8 mouse cellular contexts compared by ENCODE assay signal in genomic region chr2:132103265-132103664, GRCm38 (mm10). TPM values are rescaled to one million over a fixed set of nuclear protein-coding genes. Genes with fewer than 3 reads are reported as not detected.
A peak's percentile ranks its signal among the peaks of the same experiment; 100 is the strongest.
DNase-seq lines count a peak whose midpoint lies in the region; ATAC-seq and TF ChIP-seq lines count a peak whose summit lies in the region.
"Had no signal": no experiment of that assay in that cellular context is flagged by ENCODE, and none has a peak within 500 bp of the region (broad histone marks: within the 10 kb centered on the region; RNA-seq: fewer than 3 reads in every experiment).

No protein-coding gene starts in this region.

- no peak for TF ChIP-seq EP300 in CH12.LX (IDR thresholded peaks at IDR 0.05; ENCODE audit: low read length)

- no peaks in the 10 kb centered on the region for H3K27me3 ChIP-seq in CH12.LX (replicated peaks)
- H3K27me3 ChIP-seq in heart, embryonic 15.5 days = no peaks in the 10 kb centered on the region
- H3K27me3 ChIP-seq in liver, embryonic 13.5 days = no peaks in the 10 kb centered on the region
- H3K27me3 ChIP-seq: hindbrain, embryonic 15.5 days had no signal

- ATAC-seq in heart, embryonic 15.5 days (replicated peaks; ENCODE audit: insufficient number of reproducible peaks, insufficient read depth, low FRiP score, low read depth) = no peak
- ATAC-seq in liver, embryonic 13.5 days (ENCODE audit: low read depth) = peak; percentile 85

- H3K4me2 ChIP-seq in CH12.LX (ENCODE audit: insufficient read depth, low read depth, poor library complexity, severe bottlenecking) = peak overlapping the region; percentile 31; the same call in 1 of the 2 replicates
- peak overlapping the region; percentile 49 for H3K4me2 ChIP-seq in heart, embryonic 15.5 days
- peak overlapping the region; percentile 54 for H3K4me2 ChIP-seq in liver, embryonic 13.5 days
- H3K4me2 ChIP-seq: hindbrain, embryonic 15.5 days had no signal

- TF ChIP-seq RAD21 in CH12.LX (IDR thresholded peaks at IDR 0.05; ENCODE audit: low read depth, low read length) = no peak

- H3K36me3 ChIP-seq in CH12.LX (replicated peaks in 1 of 2; ENCODE audit: control insufficient read depth in 1 of 2, insufficient read depth in 1 of 2, low read length in 1 of 2) = peaks cover 9 to 32% of the 10 kb centered on the region in 2 experiments
- H3K36me3 ChIP-seq in heart, embryonic 15.5 days = peaks cover 14% of the 10 kb centered on the region
- 0 out of 2 replicates have a peak, but pooled peaks cover 7% of the 10 kb centered on the region for H3K36me3 ChIP-seq in liver, embryonic 13.5 days

- no peaks in the 10 kb centered on the region; the same call in 1 of the 2 replicates for H3K79me2 ChIP-seq in CH12.LX (replicated peaks; ENCODE audit: control insufficient read depth, extremely low read depth, insufficient read depth, poor library complexity, severe bottlenecking)

- in situ Hi-C loops in CH12.LX (cut with MboI; ENCODE audit: low pct_ligation_motif_present, low pct_unique_long_range_greater_than_20kb, low sequenced_read_pairs) = no loop called here

- peaks cover 8 to 59% of the 10 kb centered on the region in 2 experiments for H3K4me1 ChIP-seq in CH12.LX (ENCODE audit: control insufficient read depth in 1 of 2, insufficient read depth in 2 of 2)
- peaks cover 45% of the 10 kb centered on the region for H3K4me1 ChIP-seq in heart, embryonic 15.5 days (replicated peaks)
- H3K4me1 ChIP-seq in liver, embryonic 13.5 days (replicated peaks) = peaks cover 34% of the 10 kb centered on the region

- 0 out of 2 replicates have a peak overlapping the region, but pooled peaks have one; percentile 4 for H3K9ac ChIP-seq in CH12.LX (ENCODE audit: insufficient read depth, low read depth)
- H3K9ac ChIP-seq in heart, embryonic 15.5 days = peak overlapping the region; percentile 18; the same call in 1 of the 2 replicates
- H3K9ac ChIP-seq in liver, embryonic 13.5 days = peak overlapping the region; percentile 51; the same call in 1 of the 2 replicates
- H3K9ac ChIP-seq: hindbrain, embryonic 15.5 days had no signal

- no peak for TF ChIP-seq CTCF in CH12.LX (conservative IDR thresholded peaks at IDR 0.05 in 1 of 2, IDR thresholded peaks at IDR 0.05 in 1 of 2; ENCODE audit: low read depth in 2 of 2, low read length in 2 of 2)

- H3K4me3 ChIP-seq in CH12.LX (replicated peaks in 1 of 3; ENCODE audit: low read depth in 2 of 3, low read length in 2 of 3, poor library complexity in 1 of 3) = peak overlapping the region in 1 of 3 experiments; percentile 22
- peak overlapping the region; percentile 15 for H3K4me3 ChIP-seq in heart, embryonic 15.5 days
- peak overlapping the region; percentile 33; the same call in 1 of the 2 replicates for H3K4me3 ChIP-seq in liver, embryonic 13.5 days (replicated peaks)
- H3K4me3 ChIP-seq: hindbrain, embryonic 15.5 days had no signal

- DNase-seq in CH12.LX (ENCODE audit: extremely low read depth) (no peak), ZHBTc4 (ENCODE audit: low read depth, low spot score) (peak; percentile 60)
- DNase-seq in liver, embryonic 13.5 days = no peak
- DNase-seq in urinary bladder, adult 18-20 months (ENCODE audit: low spot score in 2 of 2) = no peak
- no peak for DNase-seq in cerebellum, adult 9-11 months
- no peak for DNase-seq in urinary bladder, postnatal 10 days (ENCODE audit: low spot score)

- no peaks in the 10 kb centered on the region for H3K9me3 ChIP-seq in CH12.LX (replicated peaks; ENCODE audit: low read length)
- H3K9me3 ChIP-seq in heart, embryonic 15.5 days (replicated peaks) = no peaks in the 10 kb centered on the region
- H3K9me3 ChIP-seq in liver, embryonic 13.5 days (replicated peaks) = no peaks in the 10 kb centered on the region
- H3K9me3 ChIP-seq: hindbrain, embryonic 15.5 days had no signal

- H3K27ac ChIP-seq in CH12.LX (ENCODE audit: insufficient read depth, low read depth) = no peak overlapping the region
- H3K27ac ChIP-seq in heart, embryonic 15.5 days = peak overlapping the region; percentile 65
- peak overlapping the region; percentile 77 for H3K27ac ChIP-seq in liver, embryonic 13.5 days
- H3K27ac ChIP-seq: hindbrain, embryonic 15.5 days had no signal

- dilution Hi-C loops in CH12.LX (cut with MboI; ENCODE audit: extremely low pct_ligation_motif_present, extremely low pct_unique_long_range_greater_than_20kb, low sequenced_read_pairs) = no loop called here

- WGBS in heart, embryonic 15.5 days = 9% methylated on average over 8 of the region's 8 CpGs
- WGBS in liver, embryonic 13.5 days (ENCODE audit: insufficient replicate concordance) = 10% methylated on average over 8 of the region's 8 CpGs

- no peak for TF ChIP-seq POLR2A in CH12.LX (IDR thresholded peaks at IDR 0.05; ENCODE audit: low read depth, low read length)

TF ChIP-seq in CH12.LX, 34 proteins besides CTCF, POLR2A, EP300 and RAD21:
- TF ChIP-seq POLR2AphosphoS2 (IDR thresholded peaks at IDR 0.05; ENCODE audit: low read depth, low read length) (no peak), USF2 (conservative IDR thresholded peaks at IDR 0.05; ENCODE audit: low read depth, low read length) (no peak), ZMIZ1 (IDR thresholded peaks at IDR 0.05; ENCODE audit: low read depth, low read length) (no peak), MXI1 (IDR thresholded peaks at IDR 0.05; ENCODE audit: low read depth, low read length) (no peak), ELF1 (IDR thresholded peaks at IDR 0.05; ENCODE audit: low read depth, low read length) (no peak), MYC (IDR thresholded peaks at IDR 0.05; ENCODE audit: low read depth, low read length) (no peak), SMC3 (IDR thresholded peaks at IDR 0.05; ENCODE audit: low read depth, low read length) (no peak), ZKSCAN1 (IDR thresholded peaks at IDR 0.05; ENCODE audit: borderline replicate concordance, low read depth, low read length) (no peak), MAX (IDR thresholded peaks at IDR 0.05; ENCODE audit: low read length) (no peak), PAX5 (IDR thresholded peaks at IDR 0.05; ENCODE audit: low read length) (no peak), UBTF (IDR thresholded peaks at IDR 0.05; ENCODE audit: low read depth, low read length) (no peak), TCF12 (IDR thresholded peaks at IDR 0.05; ENCODE audit: low read depth, low read length) (no peak), NELFE (IDR thresholded peaks at IDR 0.05; ENCODE audit: low read depth, low read length) (no peak)
TF ChIP-seq in CH12.LX: peak in this region for 0.

RNA-seq across cellular contexts. Expression of gene Slc23a2, which starts 41.6 kb away (rescaled TPM):
- total RNA-seq in CH12.LX (2012; rRNA removed) (11.8 and 13.4 TPM in 2 replicates), CH12.LX (2014; rRNA removed) (10.6 and 11.0 TPM in 2 replicates)
- 20.3 and 21.7 TPM in 2 replicates for polyA plus RNA-seq in CH12.LX (2012; ENCODE audit: insufficient read length, low read depth)
- polyA plus RNA-seq in heart, embryonic 15.5 days (2015; fragmentation: Nextera tagmentation; extraction: Ambion mirVana) = 7.8 and 11.1 TPM in 2 replicates
- polyA plus RNA-seq in liver, embryonic 13.5 days (2015; fragmentation: Nextera tagmentation; extraction: Ambion mirVana) = 2.8 and 3.1 TPM in 2 replicates
